Mouse (Mus musculus) spleen, adult 2 months (tissue): ENCODE measurements around the gene Ntrk2.

Experiments
- CTCF ChIP-seq: fragments of 200-500 bp; IDR thresholded peaks from 2 replicates; pipeline ENCODE4 v1.5.1; 2011; ENCODE audit warnings: mild to moderate bottlenecking, inconsistent platforms; ENCODE audit not compliant: insufficient read depth, insufficient read length, insufficient replicate concordance; ENCODE audit errors: extremely low read depth
- POLR2A ChIP-seq: fragments of 200-500 bp; IDR thresholded peaks from 2 replicates; pipeline ENCODE4 v1.6.1; 2011; ENCODE audit warnings: low read depth, low read length, inconsistent platforms

- no peak for TF ChIP-seq CTCF
- TF ChIP-seq POLR2A: no peak
Measured at GRCm38 (mm10) chr13:59147976-59148375, 341.6 kb downstream of the Ntrk2 start.
